Mouse (Mus musculus) frontal cortex, adult 2 months (tissue): ENCODE measurements around the gene Nsmce4a. TPM values are rescaled to one million over a fixed set of nuclear protein-coding genes. Genes with fewer than 3 reads are reported as not detected.

Experiments used
- polyA plus RNA-seq: library from polyadenylated mRNA; depleted of rRNA; stranded (reverse); fragments of >200 nt; gene quantifications from 2 replicates; pipeline ENCODE4 v1.2.3, GENCODE M21; 2012; rRNA removed

The Nsmce4a gene
- polyA plus RNA-seq, 1 experiment, result 49.5 TPM

Other genes with a start within 250 kb of the Nsmce4a start
- 26.0 and 30.8 TPM in 2 replicates for gene Ate1, start 52.7 kb downstream of the Nsmce4a start, polyA plus RNA-seq
- gene Tacc2, start 4.3 kb upstream of the Nsmce4a start, polyA plus RNA-seq, result 46.1 and 49.3 TPM in 2 replicates
- 0.50 and 0.62 TPM in 2 replicates for gene Btbd16, start 201.0 kb upstream of the Nsmce4a start, polyA plus RNA-seq